Mouse (Mus musculus) stomach, postnatal 0 days (tissue): Measurements from ENCODE around the gene Rab14.

ENCODE experiments used
- CTCF ChIP-seq: IDR thresholded peaks from 2 replicates; pipeline ENCODE4 v1.5.1; 2016; ENCODE audit warnings: antibody characterized with exemption, low read depth, mild to moderate bottlenecking, moderate library complexity
- EP300 ChIP-seq: optimal IDR thresholded peaks from 2 replicates; pipeline ENCODE3; 2016; ENCODE audit warnings: antibody characterized with exemption

- TF ChIP-seq EP300 (no peak), CTCF (no peak)
Observed at GRCm38 (mm10) chr2:35169452-35169851, 31.5 kb downstream of the Rab14 start.
